Mouse (Mus musculus) neural tube, embryonic 15.5 days (tissue): ENCODE results near the gene Serac1. TPM values are rescaled to one million over a fixed set of nuclear protein-coding genes. Genes with fewer than 3 reads are reported as not detected.

Experiments
- polyA plus RNA-seq: library from polyadenylated mRNA; unstranded; fragments of >200 nt; fragmentation: Nextera tagmentation; extraction: Ambion mirVana; gene quantifications from 2 replicates; pipeline ENCODE4 v1.2.1, GENCODE M21; 2015

Gene Serac1
- polyA plus RNA-seq, 1 experiment from 2014 or later = 13.1 TPM

Other genes with a start within 250 kb of the Serac1 start
- gene Snx9, start 238.4 kb downstream of the Serac1 start, polyA plus RNA-seq = 8.1 and 12.6 TPM in 2 replicates
- 1.5 and 2.7 TPM in 2 replicates for gene Synj2, start 138.5 kb downstream of the Serac1 start, polyA plus RNA-seq
- 220 TPM in 2 replicates for gene Gtf2h5, start within 50 bp of the Serac1 start, polyA plus RNA-seq
- 116 and 122 TPM in 2 replicates for gene Tulp4, start 26.7 kb upstream of the Serac1 start, polyA plus RNA-seq
- gene Tmem181a, start 177.1 kb upstream of the Serac1 start, polyA plus RNA-seq = 48.3 and 53.6 TPM in 2 replicates
- gene Dynlt1a, start 237.8 kb upstream of the Serac1 start, polyA plus RNA-seq = 47.5 and 54.2 TPM in 2 replicates